Mouse (Mus musculus): Measurements from ENCODE around the gene Olfr338. TPM values are rescaled to one million over a fixed set of nuclear protein-coding genes. Genes with fewer than 3 reads are reported as not detected.
"Not testable (repeated sequence)": the region's sequence is repeated elsewhere in the genome, so short reads cannot be mapped to it uniquely, and the experiment has no call there.

Olfr338 gene
- polyA plus RNA-seq (2014; fragmentation: Nextera tagmentation; extraction: Ambion mirVana): not detected in 2 replicates

DNA sequence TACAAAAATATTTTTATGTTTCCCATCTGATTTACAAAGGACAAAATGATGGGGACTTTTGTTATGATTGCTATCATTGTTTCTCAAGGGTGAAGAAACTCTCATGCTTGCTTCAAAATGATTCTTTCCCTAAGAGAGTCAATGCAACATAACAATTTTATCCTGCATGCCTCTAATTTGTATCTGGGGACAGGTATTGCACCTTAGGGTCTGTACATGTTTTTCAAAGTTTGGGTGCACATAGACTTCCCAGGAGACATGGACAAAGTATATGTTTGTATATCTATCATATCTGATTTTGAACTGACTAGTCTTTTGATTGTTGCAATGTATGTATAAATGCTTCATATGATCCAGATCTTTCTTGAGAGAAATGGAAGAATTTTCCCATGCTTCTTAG is at the start of gene Olfr338:
Gene Olfr338 (plus strand): TSS at position 301 of the 400 bp plus-strand sequence.
- no peak within 1 kb of the TSS for H3K9ac ChIP-seq (ENCODE audit: low read depth, low read length)
- ATAC-seq (ENCODE audit: low FRiP score) (no peak), DNase-seq (ENCODE audit: low spot score) (no peak)
- H3K4me3 ChIP-seq (ENCODE audit: low read depth, low read length): no peak within 1 kb of the TSS
- H3K27me3 ChIP-seq (ENCODE audit: control insufficient read depth, insufficient read depth, low read length): no peaks in the 10 kb centered on the region
- H3K4me1 ChIP-seq (replicated peaks; ENCODE audit: control insufficient read depth, insufficient read depth, low read length): no peaks in the 10 kb centered on the region
- no peak within 1 kb of the TSS for H3K27ac ChIP-seq (ENCODE audit: low read depth, low read length)
- H3K4me2 ChIP-seq (replicated peaks; ENCODE audit: low read depth, low read length): no peak within 1 kb of the TSS
- H3K36me3 ChIP-seq (ENCODE audit: control insufficient read depth, insufficient read depth, low read length): no peaks in the 10 kb centered on the region
- no peaks in the 10 kb centered on the region for H3K9me3 ChIP-seq (ENCODE audit: control insufficient read depth, low read length)

DNA sequence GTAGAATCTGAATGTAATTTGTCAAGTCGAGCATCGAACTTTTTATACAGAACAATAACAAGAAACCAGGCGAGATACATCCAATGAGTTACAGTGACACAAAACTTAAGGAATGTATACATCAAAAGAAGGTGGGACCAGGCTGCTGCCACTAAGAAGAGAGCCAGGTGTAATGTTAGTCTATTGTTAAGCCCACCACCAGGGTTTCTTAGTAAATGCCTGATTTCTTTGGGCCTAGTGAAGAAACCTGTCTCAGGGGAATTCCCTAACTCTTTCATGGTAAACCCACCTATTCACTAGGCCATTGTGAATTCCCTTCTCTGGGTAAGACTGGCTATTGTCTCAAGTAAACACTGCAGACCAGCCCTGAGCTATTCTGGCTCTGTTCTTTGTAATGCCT is 41.9 kb downstream of the Olfr338 start:
- H3K4me1 ChIP-seq (replicated peaks; ENCODE audit: control insufficient read depth, insufficient read depth, low read length); H3K36me3 ChIP-seq (ENCODE audit: control insufficient read depth, insufficient read depth, low read length); H3K4me2 ChIP-seq (replicated peaks; ENCODE audit: low read depth, low read length); DNase-seq (ENCODE audit: low spot score); H3K27me3 ChIP-seq (ENCODE audit: control insufficient read depth, insufficient read depth, low read length); ATAC-seq (ENCODE audit: low FRiP score); H3K27ac ChIP-seq (ENCODE audit: low read depth, low read length); H3K4me3 ChIP-seq (ENCODE audit: low read depth, low read length); H3K9me3 ChIP-seq (ENCODE audit: control insufficient read depth, low read length); H3K9ac ChIP-seq (ENCODE audit: low read depth, low read length): not testable (repeated sequence)
- 87% methylated on average over 3 of the region's 3 CpGs for WGBS

DNA sequence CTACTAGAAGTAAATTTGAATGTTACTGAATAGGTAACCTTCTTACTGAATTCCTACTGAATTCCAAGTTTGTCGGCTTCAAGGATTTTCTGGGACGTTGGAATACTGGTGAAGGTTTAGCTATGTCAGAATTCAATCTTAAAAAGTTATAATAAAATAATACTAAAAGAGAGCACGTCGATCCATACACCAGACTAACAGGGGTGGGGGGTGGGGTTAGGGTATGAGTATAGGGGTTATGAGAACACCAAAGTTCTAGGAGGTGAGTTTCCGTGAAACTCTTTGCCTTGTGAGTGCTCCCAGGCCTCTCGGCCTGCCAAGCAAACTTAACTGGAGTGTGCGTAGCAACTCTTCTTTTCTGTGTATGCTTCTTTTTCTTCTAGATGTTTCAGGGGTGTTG is 42.3 kb downstream of the Olfr338 start:
- H3K27me3 ChIP-seq (ENCODE audit: control insufficient read depth, insufficient read depth, low read length); H3K9ac ChIP-seq (ENCODE audit: low read depth, low read length); H3K4me1 ChIP-seq (replicated peaks; ENCODE audit: control insufficient read depth, insufficient read depth, low read length); DNase-seq (ENCODE audit: low spot score); H3K27ac ChIP-seq (ENCODE audit: low read depth, low read length); H3K4me3 ChIP-seq (ENCODE audit: low read depth, low read length); H3K4me2 ChIP-seq (replicated peaks; ENCODE audit: low read depth, low read length); ATAC-seq (ENCODE audit: low FRiP score); H3K9me3 ChIP-seq (ENCODE audit: control insufficient read depth, low read length); H3K36me3 ChIP-seq (ENCODE audit: control insufficient read depth, insufficient read depth, low read length): not testable (repeated sequence)
- WGBS: 89% methylated on average over 7 of the region's 7 CpGs

DNA sequence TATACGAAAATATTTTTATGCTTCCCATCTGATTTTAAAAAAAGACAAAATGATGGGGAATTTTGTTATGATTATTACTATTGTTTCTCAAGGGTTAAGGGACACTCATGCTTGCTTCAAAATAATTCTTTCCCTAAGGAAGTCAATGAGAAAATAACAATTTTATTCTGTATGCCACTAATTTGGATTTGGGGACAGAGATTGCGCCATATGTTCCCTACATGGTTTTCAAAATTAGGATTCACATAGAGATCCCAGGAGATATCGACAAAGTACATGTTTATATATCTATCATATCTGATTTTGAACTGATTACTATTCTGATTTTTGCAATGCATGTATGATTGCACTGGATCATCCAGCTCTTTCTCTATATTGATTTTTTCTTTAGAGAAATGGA is 45.3 kb downstream of the Olfr338 start, which contains the start of gene Olfr339:
Gene Olfr339 (plus strand): TSS at position 301 of the 400 bp plus-strand sequence.
- Histone ChIP-seq H3K9ac (ENCODE audit: low read depth, low read length) (no peak within 1 kb of the TSS), H3K27me3 (ENCODE audit: control insufficient read depth, insufficient read depth, low read length) (no peaks in the 10 kb centered on the region), H3K4me2 (replicated peaks; ENCODE audit: low read depth, low read length) (no peak within 1 kb of the TSS), H3K9me3 (ENCODE audit: control insufficient read depth, low read length) (no peaks in the 10 kb centered on the region; the same call in 1 of the 2 replicates), H3K27ac (ENCODE audit: low read depth, low read length) (no peak within 1 kb of the TSS), H3K36me3 (ENCODE audit: control insufficient read depth, insufficient read depth, low read length) (no peaks in the 10 kb centered on the region), H3K4me1 (replicated peaks; ENCODE audit: control insufficient read depth, insufficient read depth, low read length) (no peaks in the 10 kb centered on the region), H3K4me3 (ENCODE audit: low read depth, low read length) (no peak within 1 kb of the TSS)
- no peak for DNase-seq (ENCODE audit: low spot score)
- no peak for ATAC-seq (ENCODE audit: low FRiP score)
- WGBS: 88% methylated on average over 3 of the region's 3 CpGs

Other genes with a start within 250 kb of the Olfr338 start
- gene Mrrf, start 237.1 kb upstream of the Olfr338 start, polyA plus RNA-seq (2014; fragmentation: Nextera tagmentation; extraction: Ambion mirVana): 29.7 and 35.9 TPM in 2 replicates
- gene Rbm18, start 236.7 kb upstream of the Olfr338 start, polyA plus RNA-seq (2014; fragmentation: Nextera tagmentation; extraction: Ambion mirVana): 121 and 131 TPM in 2 replicates
- 4.2 and 5.6 TPM in 2 replicates for gene Ptgs1, start 143.1 kb upstream of the Olfr338 start, polyA plus RNA-seq (2014; fragmentation: Nextera tagmentation; extraction: Ambion mirVana)
- gene Olfr339, start 45.4 kb downstream of the Olfr338 start, polyA plus RNA-seq (2014; fragmentation: Nextera tagmentation; extraction: Ambion mirVana): not detected in 2 replicates
- gene Olfr340, start 79.1 kb downstream of the Olfr338 start, polyA plus RNA-seq (2014; fragmentation: Nextera tagmentation; extraction: Ambion mirVana): not detected in 2 replicates
- gene Olfr341, start 108.9 kb downstream of the Olfr338 start, polyA plus RNA-seq (2014; fragmentation: Nextera tagmentation; extraction: Ambion mirVana): not detected in 2 replicates
- not detected in 2 replicates for gene Olfr342, start 151.5 kb downstream of the Olfr338 start, polyA plus RNA-seq (2014; fragmentation: Nextera tagmentation; extraction: Ambion mirVana)
- gene Olfr344, start 193.1 kb downstream of the Olfr338 start, polyA plus RNA-seq (2014; fragmentation: Nextera tagmentation; extraction: Ambion mirVana): not detected in 2 replicates

Data from hindbrain, embryonic 11.5 days (tissue).